ENCODE assay signal across 16 mouse cellular contexts in genomic region chr12:51914903-51915670, GRCm38 (mm10).
"Had no signal": no experiment of that assay in that cellular context is flagged by ENCODE, and none has a peak within 500 bp of the region (broad histone marks: within the 10 kb centered on the region; RNA-seq: fewer than 3 reads in every experiment).

No protein-coding gene starts in this region.

- H3K4me2 ChIP-seq: limb, embryonic 13.5 days; midbrain, embryonic 13.5 days; neural tube, embryonic 15.5 days had no signal

- ATAC-seq: hindbrain, postnatal 0 days; midbrain, embryonic 13.5 days had no signal

- H3K4me1 ChIP-seq: limb, embryonic 13.5 days; midbrain, embryonic 13.5 days; neural tube, embryonic 15.5 days had no signal

- H3K4me3 ChIP-seq: limb, embryonic 13.5 days; midbrain, embryonic 13.5 days; myocyte; neural tube, embryonic 15.5 days had no signal

- H3K9me3 ChIP-seq: limb, embryonic 13.5 days; midbrain, embryonic 13.5 days; neural tube, embryonic 15.5 days had no signal

- H3K27ac ChIP-seq: hindbrain, postnatal 0 days; kidney, postnatal 0 days; limb, embryonic 13.5 days; liver, embryonic 14.5 days; midbrain, embryonic 13.5 days; neural tube, embryonic 15.5 days had no signal

- DNase-seq: kidney, adult 11 months; kidney, adult 9 months; kidney, postnatal 4 days; left cerebral cortex, postnatal 4 days; lung, adult 18-20 months; right cerebral cortex, adult 18-20 months; spleen, adult 18-20 months; thymus, adult 18-20 months; thymus, postnatal 25 days had no signal

- H3K9ac ChIP-seq: limb, embryonic 13.5 days; liver, embryonic 14.5 days; midbrain, embryonic 13.5 days; neural tube, embryonic 15.5 days had no signal

- H3K27me3 ChIP-seq: limb, embryonic 13.5 days; midbrain, embryonic 13.5 days; neural tube, embryonic 15.5 days had no signal
